Mouse (Mus musculus) liver, postnatal 0 days (tissue): ENCODE data around the gene Trappc5.

ENCODE experiments used
- CTCF ChIP-seq: sonication (generic); IDR thresholded peaks from 2 replicates; pipeline ENCODE4 v1.5.1; 2016; ENCODE audit warnings: antibody characterized with exemption, low read depth
- EP300 ChIP-seq: IDR thresholded peaks from 2 replicates; pipeline ENCODE4 v1.6.1; 2016; ENCODE audit warnings: antibody characterized with exemption, low read depth, mild to moderate bottlenecking

DNA sequence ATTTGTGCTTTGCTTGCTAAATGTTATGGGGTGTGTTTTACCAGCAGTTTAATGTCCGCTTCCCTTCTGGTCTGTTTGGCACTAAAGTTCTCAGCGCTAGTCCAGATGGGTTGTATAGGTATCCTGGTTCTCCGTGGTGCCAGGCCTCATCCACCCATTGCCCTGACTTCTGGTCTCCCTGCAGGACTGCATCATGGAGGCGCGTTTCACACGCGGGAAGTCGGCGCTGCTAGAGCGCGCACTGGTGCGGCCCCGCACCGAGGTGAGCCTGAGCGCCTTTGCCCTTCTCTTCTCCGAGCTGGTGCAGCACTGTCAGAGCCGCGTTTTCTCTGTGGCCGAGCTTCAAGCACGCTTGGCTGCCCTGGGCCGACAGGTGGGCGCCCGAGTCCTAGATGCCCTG is 2.7 kb downstream of the Trappc5 start:
- TF ChIP-seq CTCF, result no peak
- TF ChIP-seq EP300, result no peak
